Comparison of ENCODE assay signal across 21 mouse cellular contexts in the genomic region with DNA sequence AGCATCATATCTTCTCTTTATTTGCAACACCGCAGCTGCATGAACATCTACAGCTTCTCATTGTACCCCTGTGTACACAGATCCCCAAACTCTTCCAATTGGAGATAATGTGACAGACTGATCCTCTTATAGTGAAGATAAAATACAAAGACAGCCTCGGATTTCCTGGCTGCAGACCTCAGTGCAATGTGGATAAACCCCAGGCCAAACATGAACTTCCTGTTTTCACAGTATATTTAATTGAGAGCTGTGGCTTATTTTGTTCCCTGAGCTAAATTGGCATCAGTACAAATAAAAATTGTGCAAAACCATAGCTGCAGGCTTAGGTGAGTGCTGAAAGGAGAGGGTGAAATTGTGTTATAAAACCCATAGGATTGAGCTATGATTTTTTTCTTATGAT.
"Had no signal": no experiment of that assay in that cellular context is flagged by ENCODE, and none has a peak within 500 bp of the region (broad histone marks: within the 10 kb centered on the region; RNA-seq: fewer than 3 reads in every experiment).

No protein-coding gene starts in this region.

- H3K4me2 ChIP-seq: intestine, embryonic 15.5 days; limb, embryonic 12.5 days; limb, embryonic 15.5 days; liver, embryonic 11.5 days; lung, embryonic 15.5 days; midbrain, embryonic 11.5 days; midbrain, embryonic 15.5 days; neural tube, embryonic 12.5 days; neural tube, embryonic 15.5 days had no signal

- H3K27ac ChIP-seq: intestine, embryonic 15.5 days; limb, embryonic 12.5 days; limb, embryonic 15.5 days; liver, embryonic 14.5 days; lung, embryonic 15.5 days; midbrain, embryonic 15.5 days; neural tube, embryonic 12.5 days; neural tube, embryonic 15.5 days had no signal

- ATAC-seq: intestine, embryonic 15.5 days; liver, postnatal 0 days; midbrain, embryonic 15.5 days had no signal

- H3K4me1 ChIP-seq: limb, embryonic 12.5 days had no signal

- H3K9ac ChIP-seq: intestine, embryonic 15.5 days; limb, embryonic 12.5 days; limb, embryonic 15.5 days; liver, embryonic 14.5 days; liver, postnatal 0 days; lung, embryonic 15.5 days; midbrain, embryonic 15.5 days; neural tube, embryonic 12.5 days; neural tube, embryonic 15.5 days had no signal

- H3K9me3 ChIP-seq: intestine, embryonic 15.5 days; limb, embryonic 12.5 days; limb, embryonic 15.5 days; lung, embryonic 15.5 days; midbrain, embryonic 15.5 days; neural tube, embryonic 12.5 days; neural tube, embryonic 15.5 days had no signal

- H3K27me3 ChIP-seq: intestine, embryonic 15.5 days; limb, embryonic 12.5 days; limb, embryonic 15.5 days; lung, embryonic 15.5 days; midbrain, embryonic 15.5 days; neural tube, embryonic 12.5 days; neural tube, embryonic 15.5 days had no signal

- DNase-seq: kidney, adult 11 months; kidney, adult 9 months; kidney, postnatal 10 days; kidney, postnatal 4 days; left cerebral cortex, postnatal 4 days; liver, postnatal 0 days; right cerebral cortex, adult 18-20 months; right cerebral cortex, postnatal 14 days; right cerebral cortex, postnatal 4 days; thymus, adult 18-20 months; thymus, postnatal 36 days had no signal

- H3K36me3 ChIP-seq: intestine, embryonic 15.5 days; limb, embryonic 12.5 days; limb, embryonic 15.5 days; lung, embryonic 15.5 days; midbrain, embryonic 15.5 days; neural tube, embryonic 12.5 days; neural tube, embryonic 15.5 days had no signal

- H3K4me3 ChIP-seq: intestine, embryonic 15.5 days; limb, embryonic 12.5 days; limb, embryonic 15.5 days; lung, embryonic 15.5 days; midbrain, embryonic 15.5 days; neural tube, embryonic 12.5 days; neural tube, embryonic 15.5 days had no signal
